Comparison of ENCODE assay signal across 31 mouse cellular contexts in genomic region chr3:30254451-30254850, GRCm38 (mm10).
A peak's percentile ranks its signal among the peaks of the same experiment; 100 is the strongest.
DNase-seq lines count a peak whose midpoint lies in the region; ATAC-seq and TF ChIP-seq lines count a peak whose summit lies in the region.
"Had no signal": no experiment of that assay in that cellular context is flagged by ENCODE, and none has a peak within 500 bp of the region (broad histone marks: within the 10 kb centered on the region; RNA-seq: fewer than 3 reads in every experiment).

No protein-coding gene starts in this region.

- H3K4me2 ChIP-seq in kidney, embryonic 16.5 days (replicated peaks; ENCODE audit: low read depth, low read length): no peak overlapping the region
- no peak overlapping the region for H3K4me2 ChIP-seq in stomach, postnatal 0 days (replicated peaks; ENCODE audit: low read depth)
- H3K4me2 ChIP-seq: embryonic facial prominence, embryonic 15.5 days; forebrain, embryonic 12.5 days; heart, embryonic 12.5 days; hindbrain, embryonic 15.5 days; lung, embryonic 14.5 days; neural tube, embryonic 12.5 days had no signal

- no peak for TF ChIP-seq EP300 in stomach, postnatal 0 days (optimal IDR thresholded peaks at IDR 0.05)

- no peak for TF ChIP-seq CTCF in kidney, adult 2 months (conservative IDR thresholded peaks at IDR 0.05; ENCODE audit: insufficient read depth, insufficient read length, low read depth, low read length)
- no peak for TF ChIP-seq CTCF in stomach, postnatal 0 days (IDR thresholded peaks at IDR 0.05; ENCODE audit: low read depth)

- no peak for ATAC-seq in kidney, embryonic 16.5 days (ENCODE audit: low FRiP score, low TSS enrichment)
- ATAC-seq in stomach, postnatal 0 days (ENCODE audit: low FRiP score, low TSS enrichment): peak; percentile 56
- ATAC-seq: forebrain, postnatal 0 days; inflammation-experienced regulatory T-cells, adult 6 months had no signal

- H3K27ac ChIP-seq in kidney, adult 2 months (ENCODE audit: insufficient read depth, low read depth, low read length): 0 out of 2 replicates have a peak overlapping the region, but pooled peaks have one; percentile 44
- H3K27ac ChIP-seq in kidney, embryonic 16.5 days (ENCODE audit: low read length): no peak overlapping the region
- H3K27ac ChIP-seq in limb, embryonic 10.5 days: 0 out of 2 replicates have a peak overlapping the region, but pooled peaks have one; percentile 30
- no peak overlapping the region for H3K27ac ChIP-seq in stomach, postnatal 0 days (replicated peaks)
- H3K27ac ChIP-seq: embryonic facial prominence, embryonic 15.5 days; forebrain, embryonic 12.5 days; heart, adult 2 months; hindbrain, embryonic 15.5 days; kidney, postnatal 0 days; liver, embryonic 14.5 days; midbrain, embryonic 10.5 days; neural tube, embryonic 12.5 days had no signal

- no peaks in the 10 kb centered on the region for H3K9me3 ChIP-seq in kidney, embryonic 16.5 days (ENCODE audit: low read length)
- H3K9me3 ChIP-seq in limb, embryonic 10.5 days (replicated peaks): no peaks in the 10 kb centered on the region
- no peaks in the 10 kb centered on the region for H3K9me3 ChIP-seq in stomach, postnatal 0 days (ENCODE audit: control insufficient read depth, low read length)
- H3K9me3 ChIP-seq: embryonic facial prominence, embryonic 15.5 days; forebrain, embryonic 12.5 days; heart, embryonic 12.5 days; hindbrain, embryonic 15.5 days; midbrain, embryonic 10.5 days; neural tube, embryonic 12.5 days had no signal

- no peaks in the 10 kb centered on the region for H3K36me3 ChIP-seq in kidney, adult 2 months (ENCODE audit: control insufficient read depth, insufficient read depth, low read length)
- H3K36me3 ChIP-seq in kidney, embryonic 16.5 days (ENCODE audit: insufficient read depth, low read length): no peaks in the 10 kb centered on the region
- H3K36me3 ChIP-seq in limb, embryonic 10.5 days: 0 out of 2 replicates have a peak, but pooled peaks cover 2% of the 10 kb centered on the region
- no peaks in the 10 kb centered on the region for H3K36me3 ChIP-seq in stomach, postnatal 0 days (ENCODE audit: control insufficient read depth, insufficient read depth, low read length)
- H3K36me3 ChIP-seq: embryonic facial prominence, embryonic 15.5 days; forebrain, embryonic 12.5 days; heart, embryonic 12.5 days; hindbrain, embryonic 15.5 days; midbrain, embryonic 10.5 days; neural tube, embryonic 12.5 days had no signal

- no peak overlapping the region for H3K9ac ChIP-seq in kidney, embryonic 16.5 days (replicated peaks; ENCODE audit: low read length)
- no peak overlapping the region for H3K9ac ChIP-seq in stomach, postnatal 0 days (ENCODE audit: low read length)
- H3K9ac ChIP-seq: embryonic facial prominence, embryonic 15.5 days; forebrain, embryonic 12.5 days; forebrain, postnatal 0 days; heart, embryonic 12.5 days; hindbrain, embryonic 15.5 days; liver, embryonic 14.5 days; lung, embryonic 14.5 days; neural tube, embryonic 12.5 days had no signal

- H3K27me3 ChIP-seq in kidney, adult 2 months (replicated peaks; ENCODE audit: control insufficient read depth, insufficient read depth, low read length): no peaks in the 10 kb centered on the region
- H3K27me3 ChIP-seq in kidney, embryonic 16.5 days (ENCODE audit: insufficient read depth, low read length): no peaks in the 10 kb centered on the region
- H3K27me3 ChIP-seq in limb, embryonic 10.5 days (ENCODE audit: low read depth, poor library complexity, severe bottlenecking): no peaks in the 10 kb centered on the region
- no peaks in the 10 kb centered on the region for H3K27me3 ChIP-seq in stomach, postnatal 0 days (ENCODE audit: control insufficient read depth, insufficient read depth, low read length)
- H3K27me3 ChIP-seq: embryonic facial prominence, embryonic 15.5 days; forebrain, embryonic 12.5 days; heart, embryonic 12.5 days; hindbrain, embryonic 15.5 days; neural tube, embryonic 12.5 days had no signal

- H3K4me1 ChIP-seq in kidney, adult 2 months (ENCODE audit: control insufficient read depth, insufficient read depth, low read length): no peaks in the 10 kb centered on the region
- no peaks in the 10 kb centered on the region for H3K4me1 ChIP-seq in kidney, embryonic 16.5 days (ENCODE audit: insufficient read depth, low read length)
- H3K4me1 ChIP-seq in limb, embryonic 10.5 days: peaks cover 47% of the 10 kb centered on the region
- H3K4me1 ChIP-seq in stomach, postnatal 0 days (replicated peaks; ENCODE audit: control insufficient read depth, insufficient read depth): no peaks in the 10 kb centered on the region
- H3K4me1 ChIP-seq: embryonic facial prominence, embryonic 15.5 days; forebrain, embryonic 12.5 days; hindbrain, embryonic 15.5 days; neural tube, embryonic 12.5 days had no signal

- DNase-seq in kidney, adult 2 months: no peak
- DNase-seq in R1 (ENCODE audit: low read depth, low spot score): peak; percentile 15
- no peak for DNase-seq in limb, embryonic 10.5 days (ENCODE audit: low spot score)
- DNase-seq in stomach, postnatal 0 days (ENCODE audit: low spot score): peak; percentile 42
- DNase-seq in layer of hippocampus, postnatal 25 days (ENCODE audit: extremely low spot score in 1 of 2, low spot score in 1 of 2): no peak
- DNase-seq: adrenal gland, postnatal 10 days; B cell, adult 2 months; cerebellum, adult 11 months; cerebellum, adult 9-10 months; cerebellum, postnatal 36 days; forebrain, postnatal 0 days; gastrocnemius, postnatal 25 days; heart, adult 2 months; heart, postnatal 4 days; kidney, adult 11 months; liver; lung, embryonic 14.5 days; lung, postnatal 14 days; thymus, adult 2 months; thymus, postnatal 36 days had no signal

- 39% methylated on average over 7 of the region's 7 CpGs for WGBS in kidney, adult 2 months
- WGBS in kidney, embryonic 16.5 days: 40% methylated on average over 7 of the region's 7 CpGs
- WGBS in limb, embryonic 10.5 days: 66% methylated on average over 7 of the region's 7 CpGs
- 29% methylated on average over 7 of the region's 7 CpGs for WGBS in stomach, postnatal 0 days

- no peak for TF ChIP-seq POLR2A in kidney, adult 2 months (IDR thresholded peaks at IDR 0.05; ENCODE audit: low read depth, low read length)

- H3K4me3 ChIP-seq in kidney, adult 2 months (ENCODE audit: insufficient read depth, low read depth, low read length): no peak overlapping the region
- H3K4me3 ChIP-seq in kidney, embryonic 16.5 days (ENCODE audit: low read length): no peak overlapping the region
- H3K4me3 ChIP-seq in limb, embryonic 10.5 days: no peak overlapping the region
- no peak overlapping the region for H3K4me3 ChIP-seq in stomach, postnatal 0 days (ENCODE audit: low read depth, low read length)
- H3K4me3 ChIP-seq: embryonic facial prominence, embryonic 15.5 days; forebrain, embryonic 12.5 days; heart, adult 2 months; heart, embryonic 12.5 days; hindbrain, embryonic 15.5 days; midbrain, embryonic 10.5 days; myocyte; neural tube, embryonic 12.5 days had no signal

Comparison
In these comparisons a context has a peak if more than half of its experiments do, and no peak if none do; other contexts are left out.
1. H3K27ac ChIP-seq: peak in kidney, adult 2 months (single experiment) and limb, embryonic 10.5 days (single experiment); none in kidney, embryonic 16.5 days (single experiment) and stomach, postnatal 0 days (single experiment).
2. DNase-seq: peak in R1 (single experiment) and stomach, postnatal 0 days (single experiment); none in kidney, adult 2 months (single experiment), limb, embryonic 10.5 days (single experiment) and layer of hippocampus, postnatal 25 days (0 of 2).